Mouse (Mus musculus): ENCODE data around the gene Arhgef1. TPM values are rescaled to one million over a fixed set of nuclear protein-coding genes. Genes with fewer than 3 reads are reported as not detected.
A peak's percentile ranks its signal among the peaks of the same experiment; 100 is the strongest.

The Arhgef1 gene
- polyA plus RNA-seq, 1 experiment, result 84.4 TPM

DNA sequence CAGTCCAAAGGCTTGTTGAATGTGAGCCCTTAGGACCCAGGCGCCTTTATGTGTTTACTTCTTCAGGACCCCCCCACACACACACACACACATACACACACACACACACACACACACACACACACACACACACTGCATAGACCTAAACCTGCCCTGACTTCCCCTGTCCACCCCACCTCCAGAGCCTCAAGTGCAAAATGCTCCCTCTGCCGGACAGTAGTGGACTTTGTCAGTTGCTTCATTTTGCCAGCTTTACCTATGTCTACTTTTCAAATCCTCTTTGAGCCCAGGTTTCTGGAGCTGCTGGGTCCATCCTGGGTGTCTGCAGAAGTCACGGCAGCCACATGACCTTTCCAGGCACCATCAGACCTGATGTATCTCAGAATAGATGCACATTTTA, 2.2 kb downstream of the Arhgef1 start:
- Histone ChIP-seq H3K27me3 (ENCODE audit: control insufficient read depth, insufficient read depth, insufficient read length) (no peaks in the 10 kb centered on the region), H3K79me3 (ENCODE audit: low read depth) (peaks cover 12% of the 10 kb centered on the region), H3ac (ENCODE audit: control insufficient read depth, insufficient read length, low read depth) (peak overlapping the region; percentile 34), H3K4me3 (ENCODE audit: insufficient read depth, poor library complexity, severe bottlenecking) (peak overlapping the region; percentile 60), H3K36me3 (ENCODE audit: control insufficient read depth, insufficient read depth) (peaks cover 7% of the 10 kb centered on the region), H3K79me2 (ENCODE audit: control insufficient read depth, insufficient read depth) (peaks cover 30% of the 10 kb centered on the region)
- no peak for TF ChIP-seq FOSL1 (IDR thresholded peaks at IDR 0.05; ENCODE audit: insufficient read depth, low read length, poor library complexity, severe bottlenecking)
- no peak for TF ChIP-seq MYOG (IDR thresholded peaks at IDR 0.05; ENCODE audit: control insufficient read depth, extremely low read depth, insufficient read length)
- peak; percentile 3 for TF ChIP-seq CTCF (IDR thresholded peaks at IDR 0.05; ENCODE audit: control insufficient read depth, insufficient read depth, insufficient read length)

DNA sequence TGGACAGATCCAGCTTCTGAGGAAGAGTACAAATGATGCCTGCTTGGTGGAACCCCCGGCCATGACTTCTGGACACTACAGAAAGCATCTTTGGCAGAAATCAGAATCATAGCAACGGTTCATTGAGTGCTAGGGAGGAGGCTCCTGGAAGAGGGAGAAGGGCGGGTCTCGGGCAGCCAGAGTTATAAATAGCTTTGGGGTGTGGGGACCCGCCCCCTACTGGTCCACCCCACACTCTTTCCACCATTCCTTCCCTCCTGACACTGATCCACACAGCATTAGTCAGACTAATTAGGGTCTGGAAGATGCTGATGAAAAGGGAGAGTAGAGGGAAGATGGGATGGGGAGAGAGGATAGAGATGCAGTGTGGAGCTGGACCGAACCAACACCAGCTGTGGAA, 3.8 kb downstream of the Arhgef1 start:
- peaks cover 12% of the 10 kb centered on the region for H3K79me3 ChIP-seq (ENCODE audit: low read depth)
- no peak overlapping the region for H3K4me3 ChIP-seq (ENCODE audit: insufficient read depth, poor library complexity, severe bottlenecking)
- H3K27me3 ChIP-seq (ENCODE audit: control insufficient read depth, insufficient read depth, insufficient read length), result no peaks in the 10 kb centered on the region
- H3K79me2 ChIP-seq (ENCODE audit: control insufficient read depth, insufficient read depth), result peaks cover 30% of the 10 kb centered on the region
- no peak for TF ChIP-seq USF1 (IDR thresholded peaks at IDR 0.05; ENCODE audit: low read depth)
- TF ChIP-seq MYOD1 (IDR thresholded peaks at IDR 0.05; ENCODE audit: control insufficient read depth, insufficient read length, low read depth), result no peak
- no peak for TF ChIP-seq FOSL1 (IDR thresholded peaks at IDR 0.05; ENCODE audit: insufficient read depth, low read length, poor library complexity, severe bottlenecking)
- TF ChIP-seq MYOG (IDR thresholded peaks at IDR 0.05; ENCODE audit: control insufficient read depth, extremely low read depth, insufficient read length), result no peak
- no peak for TF ChIP-seq MAX (IDR thresholded peaks at IDR 0.05)
- no peak for TF ChIP-seq CTCF (IDR thresholded peaks at IDR 0.05; ENCODE audit: control insufficient read depth, insufficient read depth, insufficient read length)
- no peak for TF ChIP-seq CEBPB (IDR thresholded peaks at IDR 0.05; ENCODE audit: low read depth)
- H3ac ChIP-seq (ENCODE audit: control insufficient read depth, insufficient read length, low read depth), result no peak overlapping the region
- peaks cover 7% of the 10 kb centered on the region for H3K36me3 ChIP-seq (ENCODE audit: control insufficient read depth, insufficient read depth)

DNA sequence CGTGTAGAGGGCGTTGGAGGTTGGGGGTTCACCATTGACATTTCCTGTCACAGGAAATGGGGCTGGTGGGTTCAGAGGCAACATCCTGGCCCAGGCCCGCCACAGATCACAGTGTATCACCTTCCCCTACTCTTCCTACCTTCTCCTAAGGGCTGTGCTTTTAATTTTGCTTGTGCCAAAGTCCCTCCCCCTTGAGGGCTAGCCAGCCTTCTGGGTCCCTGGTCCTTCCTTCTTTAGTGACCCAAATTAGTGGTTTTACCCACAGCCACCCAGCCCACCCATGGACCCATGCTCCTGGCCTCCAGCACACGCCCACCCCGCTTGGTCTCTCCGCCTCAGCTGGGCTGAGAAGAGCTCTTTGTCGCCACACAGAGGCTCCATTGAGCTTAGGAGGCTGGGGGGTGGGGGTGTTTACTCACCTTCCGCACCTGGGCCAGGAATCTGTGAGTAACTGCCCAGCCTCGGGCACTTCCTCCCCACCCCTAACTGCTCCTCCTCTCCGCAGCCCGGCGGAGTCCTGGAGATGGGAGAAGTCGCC, 4.6 kb downstream of the Arhgef1 start:
- Histone ChIP-seq H3K36me3 (ENCODE audit: control insufficient read depth, insufficient read depth) (peaks cover 9% of the 10 kb centered on the region), H3K27me3 (ENCODE audit: control insufficient read depth, insufficient read depth, insufficient read length) (no peaks in the 10 kb centered on the region), H3ac (ENCODE audit: control insufficient read depth, insufficient read length, low read depth) (no peak overlapping the region), H3K79me2 (ENCODE audit: control insufficient read depth, insufficient read depth) (peaks cover 30% of the 10 kb centered on the region), H3K79me3 (ENCODE audit: low read depth) (peaks cover 12% of the 10 kb centered on the region), H3K4me3 (ENCODE audit: insufficient read depth, poor library complexity, severe bottlenecking) (no peak overlapping the region)
- TF ChIP-seq CTCF (IDR thresholded peaks at IDR 0.05; ENCODE audit: control insufficient read depth, insufficient read depth, insufficient read length) (no peak), FOSL1 (IDR thresholded peaks at IDR 0.05; ENCODE audit: insufficient read depth, low read length, poor library complexity, severe bottlenecking) (no peak), MYOD1 (IDR thresholded peaks at IDR 0.05; ENCODE audit: control insufficient read depth, insufficient read length, low read depth) (no peak), MYOG (IDR thresholded peaks at IDR 0.05; ENCODE audit: control insufficient read depth, extremely low read depth, insufficient read length) (no peak), CEBPB (IDR thresholded peaks at IDR 0.05; ENCODE audit: low read depth) (no peak), USF1 (IDR thresholded peaks at IDR 0.05; ENCODE audit: low read depth) (no peak), MAX (IDR thresholded peaks at IDR 0.05) (no peak)

DNA sequence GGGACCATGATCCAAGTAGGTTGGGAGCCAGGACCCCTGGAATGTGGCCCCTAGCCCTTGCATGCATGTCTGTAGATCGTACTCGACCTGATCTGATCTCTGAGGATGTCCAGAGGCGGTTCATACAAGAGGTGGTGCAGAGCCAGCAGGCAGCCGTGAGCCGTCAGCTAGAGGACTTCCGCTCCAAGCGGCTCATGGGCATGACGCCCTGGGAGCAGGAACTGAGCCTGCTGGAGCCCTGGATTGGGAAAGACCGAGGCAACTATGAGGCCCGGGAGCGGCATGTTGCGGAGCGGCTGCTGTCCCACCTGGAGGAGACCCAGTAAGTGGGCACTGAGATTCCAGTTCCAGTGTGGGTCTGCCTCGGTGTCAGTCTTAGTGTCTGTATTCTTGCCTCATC, 9.8 kb downstream of the Arhgef1 start:
- Histone ChIP-seq H3ac (ENCODE audit: control insufficient read depth, insufficient read length, low read depth) (no peak overlapping the region), H3K36me3 (ENCODE audit: control insufficient read depth, insufficient read depth) (peaks cover 15% of the 10 kb centered on the region), H3K4me3 (ENCODE audit: insufficient read depth, poor library complexity, severe bottlenecking) (no peak overlapping the region), H3K27me3 (ENCODE audit: control insufficient read depth, insufficient read depth, insufficient read length) (no peaks in the 10 kb centered on the region), H3K79me2 (ENCODE audit: control insufficient read depth, insufficient read depth) (no peaks in the 10 kb centered on the region), H3K79me3 (ENCODE audit: low read depth) (no peaks in the 10 kb centered on the region)
- no peak for TF ChIP-seq CTCF (IDR thresholded peaks at IDR 0.05; ENCODE audit: control insufficient read depth, insufficient read depth, insufficient read length)
- no peak for TF ChIP-seq MYOG (IDR thresholded peaks at IDR 0.05; ENCODE audit: control insufficient read depth, extremely low read depth, insufficient read length)

DNA sequence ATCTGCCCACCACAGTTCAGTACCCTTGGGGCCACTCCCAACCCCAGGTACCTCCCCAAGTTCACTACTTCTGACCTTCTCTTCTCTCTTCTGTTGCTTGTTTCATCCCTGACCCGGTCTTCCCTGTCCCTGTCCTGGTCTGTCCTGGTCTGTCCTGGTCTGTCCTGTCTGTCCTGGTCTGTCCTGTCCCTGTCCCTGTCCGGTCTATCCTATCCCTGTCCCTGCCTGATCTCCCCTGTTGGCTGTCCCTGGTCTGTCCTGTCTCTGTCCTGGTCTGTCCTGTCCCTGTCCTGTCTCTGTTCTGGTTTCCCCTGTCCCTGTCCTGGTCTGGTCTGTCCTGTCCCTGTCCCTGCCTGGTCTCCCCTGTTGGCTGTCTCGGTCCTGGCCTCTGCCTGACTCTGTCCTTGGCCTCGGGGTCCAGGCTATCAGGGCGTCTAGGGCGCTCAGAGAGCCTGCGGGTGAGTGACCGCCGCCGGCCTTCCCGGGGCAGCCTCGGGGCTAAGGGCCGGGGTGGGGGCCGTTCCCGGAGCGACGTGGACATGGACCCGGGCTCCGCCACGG, 16.1 kb downstream of the Arhgef1 start:
- no peak for TF ChIP-seq MYOD1 (IDR thresholded peaks at IDR 0.05; ENCODE audit: control insufficient read depth, insufficient read length, low read depth)
- no peak for TF ChIP-seq CTCF (IDR thresholded peaks at IDR 0.05; ENCODE audit: control insufficient read depth, insufficient read depth, insufficient read length)
- TF ChIP-seq USF1 (IDR thresholded peaks at IDR 0.05; ENCODE audit: low read depth), result no peak
- no peak for TF ChIP-seq MAX (IDR thresholded peaks at IDR 0.05)
- TF ChIP-seq MYOG (IDR thresholded peaks at IDR 0.05; ENCODE audit: control insufficient read depth, extremely low read depth, insufficient read length), result no peak
- TF ChIP-seq CEBPB (IDR thresholded peaks at IDR 0.05; ENCODE audit: low read depth), result no peak
- TF ChIP-seq FOSL1 (IDR thresholded peaks at IDR 0.05; ENCODE audit: insufficient read depth, low read length, poor library complexity, severe bottlenecking), result no peak
- peaks cover 20% of the 10 kb centered on the region for H3K36me3 ChIP-seq (ENCODE audit: control insufficient read depth, insufficient read depth)
- no peaks in the 10 kb centered on the region for H3K79me2 ChIP-seq (ENCODE audit: control insufficient read depth, insufficient read depth)
- H3ac ChIP-seq (ENCODE audit: control insufficient read depth, insufficient read length, low read depth), result no peak overlapping the region
- H3K4me3 ChIP-seq (ENCODE audit: insufficient read depth, poor library complexity, severe bottlenecking), result no peak overlapping the region
- no peaks in the 10 kb centered on the region for H3K79me3 ChIP-seq (ENCODE audit: low read depth)
- H3K27me3 ChIP-seq (ENCODE audit: control insufficient read depth, insufficient read depth, insufficient read length), result no peaks in the 10 kb centered on the region

DNA sequence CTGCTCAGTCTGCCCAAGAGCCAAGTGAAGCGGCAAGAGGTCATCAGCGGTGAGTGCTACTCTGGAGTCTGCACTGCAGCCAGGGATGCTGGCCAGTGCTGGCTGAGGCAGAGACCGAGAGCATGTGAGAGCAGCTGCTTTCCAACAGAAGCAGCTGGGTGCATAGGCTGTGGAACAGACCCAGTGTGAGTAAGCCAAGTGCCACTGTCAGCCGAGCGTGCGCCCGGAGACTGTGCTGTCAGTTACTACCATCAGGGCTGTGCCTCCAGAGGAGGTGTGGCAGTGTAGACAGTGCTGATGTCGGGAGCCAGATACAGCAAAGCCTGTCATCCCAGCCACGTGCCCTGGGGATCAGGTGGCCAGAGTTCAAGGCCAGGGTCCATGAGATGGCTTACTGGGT, 17.0 kb downstream of the Arhgef1 start:
- H3K79me2 ChIP-seq (ENCODE audit: control insufficient read depth, insufficient read depth), result no peaks in the 10 kb centered on the region
- no peaks in the 10 kb centered on the region for H3K27me3 ChIP-seq (ENCODE audit: control insufficient read depth, insufficient read depth, insufficient read length)
- H3ac ChIP-seq (ENCODE audit: control insufficient read depth, insufficient read length, low read depth), result no peak overlapping the region
- TF ChIP-seq MYOD1 (IDR thresholded peaks at IDR 0.05; ENCODE audit: control insufficient read depth, insufficient read length, low read depth), result no peak
- TF ChIP-seq CEBPB (IDR thresholded peaks at IDR 0.05; ENCODE audit: low read depth), result no peak
- TF ChIP-seq MYOG (IDR thresholded peaks at IDR 0.05; ENCODE audit: control insufficient read depth, extremely low read depth, insufficient read length), result no peak
- no peak for TF ChIP-seq USF1 (IDR thresholded peaks at IDR 0.05; ENCODE audit: low read depth)
- TF ChIP-seq CTCF (IDR thresholded peaks at IDR 0.05; ENCODE audit: control insufficient read depth, insufficient read depth, insufficient read length), result no peak
- TF ChIP-seq FOSL1 (IDR thresholded peaks at IDR 0.05; ENCODE audit: insufficient read depth, low read length, poor library complexity, severe bottlenecking), result no peak
- H3K79me3 ChIP-seq (ENCODE audit: low read depth), result no peaks in the 10 kb centered on the region
- H3K36me3 ChIP-seq (ENCODE audit: control insufficient read depth, insufficient read depth), result peaks cover 27% of the 10 kb centered on the region
- H3K4me3 ChIP-seq (ENCODE audit: insufficient read depth, poor library complexity, severe bottlenecking), result no peak overlapping the region
